Mouse (Mus musculus): Measurements from ENCODE around the gene Gm38394. TPM values are rescaled to one million over a fixed set of nuclear protein-coding genes. Genes with fewer than 3 reads are reported as not detected.
"Not testable (repeated sequence)": the region's sequence is repeated elsewhere in the genome, so short reads cannot be mapped to it uniquely, and the experiment has no call there.

Gene Gm38394
- polyA plus RNA-seq, 1 experiment from 2014 or later = 2.7 TPM

GRCm38 (mm10) chr1:133688301-133688700, 27.2 kb upstream of the Gm38394 start:
- no peak overlapping the region for H3K4me3 ChIP-seq (replicated peaks)
- no peak overlapping the region for H3K4me2 ChIP-seq
- WGBS = 66% methylated on average over 7 of the region's 7 CpGs
- no peaks in the 10 kb centered on the region for H3K36me3 ChIP-seq
- no peaks in the 10 kb centered on the region for H3K9me3 ChIP-seq (replicated peaks)
- H3K27me3 ChIP-seq (replicated peaks) = no peaks in the 10 kb centered on the region
- no peak overlapping the region for H3K27ac ChIP-seq (replicated peaks)
- ATAC-seq (ENCODE audit: low FRiP score) = no peak
- H3K4me1 ChIP-seq = no peaks in the 10 kb centered on the region
- no peak overlapping the region for H3K9ac ChIP-seq (replicated peaks)

- no peaks in the 10 kb centered on the region for H3K4me1 ChIP-seq
- H3K4me2 ChIP-seq = no peak overlapping the region
- no peaks in the 10 kb centered on the region for H3K27me3 ChIP-seq (replicated peaks)
- WGBS = 86% methylated on average over 10 of the region's 10 CpGs
- ATAC-seq (ENCODE audit: low FRiP score) = no peak
- no peak overlapping the region for H3K4me3 ChIP-seq (replicated peaks)
- no peak overlapping the region for H3K9ac ChIP-seq (replicated peaks)
- H3K9me3 ChIP-seq (replicated peaks) = no peaks in the 10 kb centered on the region
- no peak overlapping the region for H3K27ac ChIP-seq (replicated peaks)
- H3K36me3 ChIP-seq = no peaks in the 10 kb centered on the region
Measured at GRCm38 (mm10) chr1:133685749-133686519, 24.8 kb upstream of the Gm38394 start.

- Histone ChIP-seq H3K36me3 (no peaks in the 10 kb centered on the region), H3K4me2 (no peak overlapping the region), H3K4me1 (no peaks in the 10 kb centered on the region), H3K9me3 (replicated peaks) (no peaks in the 10 kb centered on the region), H3K4me3 (replicated peaks) (no peak overlapping the region), H3K9ac (replicated peaks) (no peak overlapping the region), H3K27me3 (replicated peaks) (no peaks in the 10 kb centered on the region), H3K27ac (replicated peaks) (no peak overlapping the region)
- no peak for ATAC-seq (ENCODE audit: low FRiP score)
- 77% methylated on average over 3 of the region's 3 CpGs for WGBS
Measured at GRCm38 (mm10) chr1:133671801-133672200, 10.7 kb upstream of the Gm38394 start.

GRCm38 (mm10) chr1:133671266-133671665, 10.1 kb upstream of the Gm38394 start:
- H3K36me3 ChIP-seq = no peaks in the 10 kb centered on the region
- no peak overlapping the region for H3K4me3 ChIP-seq (replicated peaks)
- no peak overlapping the region for H3K4me2 ChIP-seq
- no peaks in the 10 kb centered on the region for H3K27me3 ChIP-seq (replicated peaks)
- no peaks in the 10 kb centered on the region for H3K9me3 ChIP-seq (replicated peaks)
- no peaks in the 10 kb centered on the region for H3K4me1 ChIP-seq
- H3K27ac ChIP-seq (replicated peaks) = no peak overlapping the region
- WGBS = 92% methylated on average over 3 of the region's 3 CpGs
- H3K9ac ChIP-seq (replicated peaks) = no peak overlapping the region
- no peak for ATAC-seq (ENCODE audit: low FRiP score)

GRCm38 (mm10) chr1:133670776-133671175, 9.7 kb upstream of the Gm38394 start:
- Histone ChIP-seq H3K4me2 (no peak overlapping the region), H3K36me3 (no peaks in the 10 kb centered on the region), H3K9ac (replicated peaks) (no peak overlapping the region), H3K9me3 (replicated peaks) (no peaks in the 10 kb centered on the region), H3K4me3 (replicated peaks) (no peak overlapping the region), H3K27ac (replicated peaks) (no peak overlapping the region), H3K27me3 (replicated peaks) (no peaks in the 10 kb centered on the region), H3K4me1 (no peaks in the 10 kb centered on the region)
- no peak for ATAC-seq (ENCODE audit: low FRiP score)
- 82% methylated on average over 6 of the region's 6 CpGs for WGBS

- Histone ChIP-seq H3K4me1 (no peaks in the 10 kb centered on the region), H3K9me3 (replicated peaks) (no peaks in the 10 kb centered on the region), H3K36me3 (no peaks in the 10 kb centered on the region), H3K27me3 (replicated peaks) (no peaks in the 10 kb centered on the region), H3K9ac (replicated peaks) (no peak overlapping the region), H3K27ac (replicated peaks) (no peak overlapping the region), H3K4me3 (replicated peaks) (no peak overlapping the region), H3K4me2 (no peak overlapping the region)
- 37% methylated on average over 12 of the region's 12 CpGs for WGBS
- no peak for ATAC-seq (ENCODE audit: low FRiP score)
Measured at GRCm38 (mm10) chr1:133670190-133670589, 9.1 kb upstream of the Gm38394 start.

GRCm38 (mm10) chr1:133668618-133669017, 7.5 kb upstream of the Gm38394 start:
- H3K4me1 ChIP-seq = no peaks in the 10 kb centered on the region
- no peaks in the 10 kb centered on the region for H3K27me3 ChIP-seq (replicated peaks)
- no peak for ATAC-seq (ENCODE audit: low FRiP score)
- H3K27ac ChIP-seq (replicated peaks) = no peak overlapping the region
- no peak overlapping the region for H3K9ac ChIP-seq (replicated peaks)
- no peaks in the 10 kb centered on the region for H3K36me3 ChIP-seq
- 83% methylated on average over 3 of the region's 3 CpGs for WGBS
- no peak overlapping the region for H3K4me3 ChIP-seq (replicated peaks)
- H3K4me2 ChIP-seq = no peak overlapping the region
- no peaks in the 10 kb centered on the region for H3K9me3 ChIP-seq (replicated peaks)

- no peaks in the 10 kb centered on the region for H3K27me3 ChIP-seq (replicated peaks)
- no peak overlapping the region for H3K27ac ChIP-seq (replicated peaks)
- ATAC-seq (ENCODE audit: low FRiP score) = no peak
- no peak overlapping the region for H3K4me3 ChIP-seq (replicated peaks)
- no peaks in the 10 kb centered on the region for H3K9me3 ChIP-seq (replicated peaks)
- no peaks in the 10 kb centered on the region for H3K36me3 ChIP-seq
- H3K9ac ChIP-seq (replicated peaks) = no peak overlapping the region
- no peak overlapping the region for H3K4me2 ChIP-seq
- WGBS = 47% methylated on average over 7 of the region's 7 CpGs
- no peaks in the 10 kb centered on the region for H3K4me1 ChIP-seq
Measured at GRCm38 (mm10) chr1:133667721-133668120, 6.6 kb upstream of the Gm38394 start.

- not testable (repeated sequence) for H3K9ac ChIP-seq (replicated peaks); H3K27me3 ChIP-seq (replicated peaks); H3K36me3 ChIP-seq; ATAC-seq (ENCODE audit: low FRiP score); H3K27ac ChIP-seq (replicated peaks); H3K4me2 ChIP-seq; H3K4me1 ChIP-seq; H3K4me3 ChIP-seq (replicated peaks); H3K9me3 ChIP-seq (replicated peaks)
- WGBS = 84% methylated on average over 8 of the region's 8 CpGs
Measured at GRCm38 (mm10) chr1:133665713-133666112, 4.6 kb upstream of the Gm38394 start.

GRCm38 (mm10) chr1:133664203-133664970, 3.3 kb upstream of the Gm38394 start:
- WGBS = 65% methylated on average over 11 of the region's 11 CpGs
- no peaks in the 10 kb centered on the region for H3K9me3 ChIP-seq (replicated peaks)
- no peak overlapping the region for H3K9ac ChIP-seq (replicated peaks)
- H3K36me3 ChIP-seq = no peaks in the 10 kb centered on the region
- no peak overlapping the region for H3K4me3 ChIP-seq (replicated peaks)
- peaks cover 11% of the 10 kb centered on the region for H3K4me1 ChIP-seq
- H3K27ac ChIP-seq (replicated peaks) = no peak overlapping the region
- H3K4me2 ChIP-seq = no peak overlapping the region
- no peaks in the 10 kb centered on the region for H3K27me3 ChIP-seq (replicated peaks)
- ATAC-seq (ENCODE audit: low FRiP score) = no peak

- peaks cover 4% of the 10 kb centered on the region; the same call in 1 of the 2 replicates for H3K36me3 ChIP-seq
- no peak for ATAC-seq (ENCODE audit: low FRiP score)
- H3K9me3 ChIP-seq (replicated peaks) = no peaks in the 10 kb centered on the region
Measured at GRCm38 (mm10) chr1:133663427-133663826, 2.3 kb upstream of the Gm38394 start.

GRCm38 (mm10) chr1:133662941-133663340, 1.8 kb upstream of the Gm38394 start:
- Histone ChIP-seq H3K9me3 (replicated peaks) (no peaks in the 10 kb centered on the region), H3K27ac (replicated peaks) (no peak overlapping the region), H3K4me1 (peaks cover 25% of the 10 kb centered on the region), H3K9ac (replicated peaks) (no peak overlapping the region), H3K27me3 (replicated peaks) (no peaks in the 10 kb centered on the region), H3K4me2 (no peak overlapping the region), H3K36me3 (peaks cover 4% of the 10 kb centered on the region; the same call in 1 of the 2 replicates), H3K4me3 (replicated peaks) (no peak overlapping the region)
- WGBS = 95% methylated on average over 7 of the region's 7 CpGs
- ATAC-seq (ENCODE audit: low FRiP score) = no peak

More at GRCm38 (mm10) chr1:133663427-133663826, 2.3 kb upstream of the Gm38394 start:
- Histone ChIP-seq H3K4me2 (no peak overlapping the region), H3K27ac (replicated peaks) (no peak overlapping the region), H3K27me3 (replicated peaks) (no peaks in the 10 kb centered on the region), H3K9ac (replicated peaks) (no peak overlapping the region), H3K4me3 (replicated peaks) (no peak overlapping the region), H3K4me1 (peaks cover 20% of the 10 kb centered on the region)
- 85% methylated on average over 4 of the region's 4 CpGs for WGBS

Measured in neural tube, embryonic 15.5 days (tissue).